Mouse (Mus musculus) skeletal muscle tissue, adult 2 months (tissue): ENCODE results near the gene Zmynd12.
A peak's percentile ranks its signal among the peaks of the same experiment; 100 is the strongest.

Experiments
- DNase-seq: peaks from one replicate; pipeline ENCODE4 v3.0.0-alpha.2; 2012; ENCODE audit warnings: low read depth, low spot score

Zmynd12 gene

DNA sequence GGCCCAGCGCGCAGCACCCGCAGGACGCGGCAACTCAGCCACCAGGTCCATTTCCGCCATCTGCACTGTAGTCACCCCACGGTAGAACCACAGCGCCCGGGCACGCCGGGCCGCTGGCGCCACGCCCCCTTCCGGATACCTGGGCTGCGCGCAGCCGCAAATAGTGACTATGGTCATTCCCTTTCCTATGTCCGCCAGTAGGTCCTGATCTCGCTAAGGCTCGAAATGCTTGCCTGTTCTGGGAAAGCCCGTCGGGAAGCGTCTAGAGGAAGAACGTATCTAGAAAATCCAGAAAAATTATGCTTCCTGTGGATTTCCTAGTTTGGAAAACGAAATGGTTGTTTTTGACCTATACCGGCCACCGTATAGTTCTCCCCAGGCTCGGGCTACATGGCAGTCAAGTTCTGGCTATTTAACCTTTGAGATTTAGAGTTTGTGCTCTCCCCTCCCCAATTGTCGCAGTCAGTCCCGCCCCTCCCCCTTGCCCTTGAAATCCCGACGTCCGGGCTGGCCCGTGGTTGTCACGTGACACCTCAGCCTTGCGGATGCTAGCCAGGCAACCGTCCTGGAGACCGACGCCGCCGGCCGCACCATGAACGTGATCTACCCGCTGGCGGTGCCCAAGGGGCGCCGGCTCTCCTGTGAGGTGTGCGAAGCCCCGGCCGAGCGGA is at the start of gene Zmynd12, which contains the start of gene Ppcs:
Gene Zmynd12 (plus strand): TSS at position 521 of the 671 bp plus-strand sequence.
Gene Ppcs (minus strand): TSS at position 127 of the 671 bp plus-strand sequence.
- peak; percentile 81 for DNase-seq

DNA sequence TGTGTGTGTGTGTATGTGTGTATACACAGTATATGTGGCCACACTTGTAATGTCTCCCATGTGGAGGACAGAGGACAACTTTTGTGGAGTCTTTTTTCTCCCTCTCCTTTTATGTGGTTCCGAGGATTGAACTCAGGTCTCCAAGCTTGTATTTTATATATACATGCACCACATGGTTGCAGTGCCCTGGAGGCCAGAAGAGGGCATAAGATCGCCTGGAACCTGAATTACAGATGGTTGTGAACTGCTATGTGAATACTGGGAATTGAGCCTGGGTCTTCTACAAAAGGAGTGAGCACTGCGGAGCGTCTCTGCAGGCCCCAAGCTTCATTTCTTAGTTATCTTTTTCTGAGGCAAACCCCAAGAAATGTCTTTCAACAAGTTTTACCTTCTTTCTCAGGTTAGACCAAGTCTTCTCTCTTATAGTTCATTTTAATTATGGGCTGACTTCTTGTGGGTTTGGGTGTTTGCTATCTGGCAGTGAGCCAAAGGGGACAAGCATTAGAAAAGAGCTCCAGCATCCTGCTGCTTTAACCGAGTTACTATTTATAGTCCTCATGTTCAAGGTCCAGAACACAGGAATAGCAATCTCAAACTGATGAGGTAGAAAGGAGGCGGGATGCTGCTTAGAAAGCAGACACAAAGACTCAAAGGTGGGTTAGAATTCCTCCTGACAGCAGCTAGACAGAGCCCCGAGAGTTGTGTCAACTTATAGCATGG is 41.0 kb upstream of the Zmynd12 start:
- DNase-seq = no peak

DNA sequence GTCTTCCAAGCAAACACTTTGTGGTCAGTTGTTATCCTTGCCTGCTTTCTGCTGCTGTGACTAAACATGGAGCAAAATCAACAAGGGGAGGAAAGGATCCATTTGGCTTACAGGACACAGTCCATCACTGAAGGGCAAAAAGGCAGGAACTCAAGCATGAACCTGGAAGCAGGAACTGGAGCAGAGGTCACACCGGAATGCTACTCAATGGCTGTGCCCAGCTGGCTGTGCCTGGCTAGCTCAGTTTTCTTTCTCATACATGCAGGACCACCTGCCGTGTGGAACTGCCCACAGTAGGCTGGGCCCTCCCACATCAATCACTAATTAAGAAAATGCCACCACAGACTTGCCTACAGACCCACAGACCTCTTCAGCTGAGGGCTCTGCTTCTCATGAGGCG is 33.4 kb upstream of the Zmynd12 start:
- DNase-seq = no peak

DNA sequence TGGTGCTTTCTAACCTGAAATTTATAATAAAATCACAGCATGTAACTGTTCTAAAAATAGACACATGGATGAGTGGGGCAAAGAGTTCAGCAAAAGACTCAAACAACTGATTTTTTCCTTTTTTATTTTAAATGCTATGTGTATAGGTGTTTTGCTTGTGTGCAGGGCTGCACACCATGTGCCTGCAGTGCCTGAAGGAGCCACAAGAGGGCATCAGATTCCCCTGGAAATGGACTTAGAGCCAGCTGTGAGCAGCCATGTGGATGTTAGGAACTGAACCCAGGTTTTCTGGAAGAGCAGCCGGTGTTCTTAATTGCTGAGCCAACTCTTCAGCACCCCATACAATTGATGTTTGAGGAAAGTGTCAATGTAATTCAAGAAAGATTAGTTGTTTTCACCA is 32.2 kb upstream of the Zmynd12 start:
- DNase-seq = no peak

DNA sequence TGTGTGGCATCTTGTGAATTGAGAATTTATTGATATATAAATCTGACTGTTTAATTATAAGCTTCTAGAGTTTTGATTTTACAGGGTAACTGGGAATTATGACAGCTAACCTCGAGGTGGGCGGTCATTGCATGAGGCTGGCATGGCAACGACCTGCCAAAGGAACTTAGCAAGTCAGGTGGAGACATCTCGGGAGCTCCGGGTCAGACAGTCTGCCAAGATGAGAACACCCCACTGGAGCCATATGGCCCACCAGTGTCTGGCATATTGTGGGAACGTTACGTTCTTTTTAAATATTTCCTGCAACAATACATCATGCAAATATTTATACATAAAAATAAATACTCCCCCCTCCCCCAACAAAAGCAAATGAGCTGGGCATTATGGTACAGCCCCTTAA is 23.9 kb upstream of the Zmynd12 start:
- DNase-seq = no peak

DNA sequence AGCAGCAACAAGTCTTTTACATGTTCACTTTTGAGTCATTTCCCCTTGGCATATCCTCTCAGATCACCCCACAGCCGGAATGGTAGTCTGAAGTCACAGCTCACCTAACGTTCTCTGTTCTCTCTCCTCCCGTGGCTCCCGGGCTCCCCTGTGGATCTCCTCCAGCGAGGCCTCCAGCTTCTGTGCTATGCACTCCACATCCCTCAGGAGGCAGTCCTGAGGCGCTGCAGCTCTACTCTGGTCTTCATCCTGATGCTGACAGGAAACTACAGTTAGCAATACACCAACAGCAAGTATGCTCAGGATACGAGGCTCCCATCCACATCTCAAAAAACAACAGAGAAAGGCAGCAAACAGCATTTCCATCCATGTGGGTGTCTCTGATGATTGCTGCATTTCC is 21.7 kb upstream of the Zmynd12 start:
- DNase-seq = no peak

DNA sequence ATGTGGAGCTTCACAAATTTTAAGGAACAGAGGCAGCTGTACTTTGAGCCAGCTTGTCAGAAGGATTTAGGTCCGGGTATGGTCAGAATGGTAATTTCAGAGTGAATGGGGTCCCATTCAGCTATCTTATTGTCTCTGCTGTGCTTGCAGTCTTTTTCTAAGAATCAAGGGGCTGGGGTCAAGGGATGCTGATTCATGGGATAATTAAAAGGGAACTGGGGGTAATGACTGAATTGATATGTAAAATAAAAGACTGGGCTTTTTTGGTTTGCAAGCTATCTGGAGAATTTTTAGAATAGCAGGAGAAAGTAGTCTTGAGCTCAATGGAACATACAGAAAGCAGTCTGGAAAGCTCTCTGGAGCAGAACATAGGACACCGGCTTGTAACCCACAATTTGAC is 19.2 kb upstream of the Zmynd12 start:
- no peak for DNase-seq

DNA sequence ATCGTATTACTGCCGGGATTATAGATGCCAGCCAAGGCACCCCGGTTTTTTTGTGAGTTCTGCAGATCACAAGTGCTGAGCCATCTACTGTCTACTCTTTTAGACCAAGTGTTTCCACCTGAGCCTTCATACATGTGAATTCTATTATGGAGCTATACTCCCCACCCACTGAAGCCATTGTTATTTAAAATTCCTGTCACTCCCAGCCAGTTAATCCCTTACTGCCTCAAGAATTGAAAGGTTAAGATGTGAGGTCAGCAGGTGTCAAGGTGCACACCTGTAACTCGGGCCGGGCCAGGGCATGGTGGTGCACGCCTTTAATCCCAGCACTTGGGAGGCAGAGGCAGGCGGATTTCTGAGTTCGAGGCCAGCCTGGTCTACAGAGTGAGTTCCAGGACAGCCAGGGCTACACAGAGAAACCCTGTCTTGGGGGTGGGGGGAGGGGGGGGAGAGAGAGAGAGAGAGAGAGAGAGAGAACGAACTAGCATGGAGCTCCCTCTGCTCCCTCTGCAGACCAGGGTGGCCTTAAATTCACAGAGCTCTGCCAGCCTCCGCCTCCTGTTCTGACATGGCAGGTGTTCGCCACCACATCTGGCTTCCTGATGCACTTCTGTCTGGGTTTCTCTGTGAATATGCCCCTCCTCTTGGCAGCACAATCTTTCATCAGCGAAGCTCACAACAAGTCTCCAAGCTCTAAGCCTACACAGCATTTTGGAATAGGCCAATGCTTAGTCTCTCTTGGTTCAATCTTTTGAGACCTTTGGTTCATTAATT is 10.6 kb upstream of the Zmynd12 start:
- DNase-seq = no peak

DNA sequence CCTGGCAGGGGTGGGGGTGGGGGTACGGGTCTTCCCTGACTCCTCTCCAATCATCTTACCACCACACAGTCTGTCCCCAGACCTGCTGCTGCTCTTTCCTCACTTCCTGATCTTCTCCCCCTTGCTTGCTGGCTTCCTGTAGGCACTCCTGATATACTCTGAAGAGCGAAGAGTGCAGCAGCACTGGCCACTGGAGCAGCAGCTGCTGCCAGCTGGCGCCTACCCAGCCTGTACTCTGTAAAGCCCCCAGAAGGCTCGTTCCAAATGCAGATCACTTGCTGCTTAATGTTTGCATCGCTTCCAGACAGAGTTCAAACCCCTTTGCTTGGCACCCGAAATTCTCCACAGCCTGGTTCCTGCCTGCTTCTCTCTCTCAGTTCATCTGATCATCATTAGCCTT is 9.8 kb upstream of the Zmynd12 start:
- DNase-seq = no peak

DNA sequence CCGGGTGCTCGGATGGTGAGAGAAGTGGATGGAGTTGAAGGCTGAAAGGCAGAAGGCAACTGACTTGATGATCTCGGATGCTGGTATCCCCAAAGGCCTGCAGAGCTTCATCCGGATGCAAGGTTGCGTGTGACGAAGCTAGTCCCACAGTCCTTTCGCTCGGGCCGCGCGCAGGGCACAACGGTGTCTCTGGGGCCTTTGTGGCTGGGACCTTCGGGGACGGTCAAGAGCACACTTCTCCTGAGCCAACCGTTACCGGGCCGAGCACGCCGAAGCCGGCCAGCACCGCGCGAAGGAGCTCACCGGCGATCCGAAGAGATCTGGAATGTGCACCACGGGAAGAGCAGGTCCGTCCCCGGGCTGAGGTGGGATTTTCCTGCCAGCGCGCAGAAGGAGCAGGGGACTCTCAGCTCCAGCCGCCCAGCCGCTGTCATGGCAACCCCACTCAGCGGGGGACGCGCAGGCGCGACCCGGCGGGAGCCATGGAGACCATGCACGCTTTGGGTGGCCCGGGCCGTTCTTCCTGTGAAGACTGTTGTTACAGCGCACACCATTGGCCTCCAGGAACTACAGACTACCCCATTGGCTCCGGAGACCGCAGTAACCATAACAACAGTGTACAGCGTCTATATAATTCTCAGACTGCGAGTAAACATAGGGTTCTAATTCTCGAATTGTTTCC is 7.4 kb upstream of the Zmynd12 start, which contains the start of gene Ccdc30:
Gene Ccdc30 (minus strand): TSS at position 450 of the 682 bp plus-strand sequence.
- peak; percentile 52 for DNase-seq

DNA sequence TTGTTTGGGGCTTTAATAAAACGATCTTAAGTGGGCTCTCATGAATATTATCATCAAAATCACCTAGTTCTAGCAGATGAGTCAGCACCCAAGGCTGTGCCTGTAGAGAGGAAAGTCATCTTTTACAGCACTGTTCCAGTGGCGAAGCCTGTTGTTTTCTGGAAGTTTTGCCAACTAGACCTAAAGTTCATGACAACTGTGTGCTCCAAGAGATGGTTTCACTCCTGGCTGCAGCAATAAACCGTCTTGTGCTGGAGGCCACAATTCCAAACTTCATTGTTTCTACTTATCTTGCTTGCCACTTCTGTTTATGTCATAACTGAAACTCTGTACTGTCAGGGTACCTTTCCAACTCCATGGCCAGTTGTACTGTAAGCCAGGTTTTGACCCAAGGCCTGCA is 5.3 kb upstream of the Zmynd12 start:
- no peak for DNase-seq

DNA sequence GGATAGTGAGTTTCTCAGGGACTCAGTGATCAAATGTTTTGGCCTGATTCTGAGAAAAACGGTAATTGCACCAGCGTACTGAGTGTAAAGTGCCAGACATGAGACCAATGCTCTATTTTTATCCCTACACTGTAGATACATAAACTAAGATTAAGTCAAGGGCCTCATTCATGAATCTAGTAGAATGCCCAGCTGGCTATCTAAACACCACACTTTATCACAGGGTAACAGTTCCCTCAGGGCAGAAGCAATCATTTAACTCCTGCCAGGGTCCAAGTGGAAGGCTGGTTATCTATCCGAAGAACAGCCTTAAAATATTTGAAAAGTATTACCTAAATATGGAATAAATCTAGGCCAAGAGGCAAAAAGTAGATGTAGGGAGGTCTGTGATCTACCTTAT is 4.7 kb upstream of the Zmynd12 start:
- DNase-seq = no peak

DNA sequence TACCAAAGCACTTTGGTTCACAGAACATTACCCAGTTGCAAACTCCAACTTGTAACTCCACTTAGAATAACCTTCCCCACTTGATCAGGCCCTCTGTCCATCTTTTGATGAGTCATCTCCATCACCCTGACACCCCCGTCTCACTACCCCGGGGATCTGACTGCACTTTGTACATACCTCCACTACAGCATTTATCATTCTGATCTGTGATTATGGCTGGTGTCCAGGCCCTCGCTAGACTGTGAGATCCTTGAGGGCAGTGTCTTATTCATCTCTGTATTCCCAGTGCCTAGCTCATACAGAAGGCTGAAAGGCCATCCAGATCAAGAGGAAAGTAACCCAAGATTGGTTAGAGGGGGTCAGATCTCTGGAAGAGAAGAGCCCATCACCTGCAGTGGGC is 1.4 kb upstream of the Zmynd12 start:
- no peak for DNase-seq

DNA sequence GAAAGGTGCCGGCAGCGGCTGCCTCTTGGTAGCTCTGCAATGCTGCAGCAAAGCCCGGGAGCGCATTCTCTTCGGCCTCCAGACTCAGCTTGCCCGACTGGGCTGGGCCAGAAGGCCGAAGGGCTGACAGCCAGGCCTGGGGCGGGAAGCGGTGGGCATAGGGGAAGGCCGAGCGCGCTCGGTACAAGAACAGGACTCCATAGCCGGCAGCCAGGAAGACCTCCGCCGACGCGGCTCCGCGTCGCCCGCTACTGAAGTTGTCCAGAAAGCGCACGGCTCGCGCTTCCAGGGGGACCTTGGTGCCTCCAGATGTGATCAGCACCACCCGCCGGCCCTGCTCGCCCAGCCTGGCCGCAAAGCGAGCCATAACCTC is 707 bp upstream of the Zmynd12 start:
- peak; percentile 9 for DNase-seq

DNA sequence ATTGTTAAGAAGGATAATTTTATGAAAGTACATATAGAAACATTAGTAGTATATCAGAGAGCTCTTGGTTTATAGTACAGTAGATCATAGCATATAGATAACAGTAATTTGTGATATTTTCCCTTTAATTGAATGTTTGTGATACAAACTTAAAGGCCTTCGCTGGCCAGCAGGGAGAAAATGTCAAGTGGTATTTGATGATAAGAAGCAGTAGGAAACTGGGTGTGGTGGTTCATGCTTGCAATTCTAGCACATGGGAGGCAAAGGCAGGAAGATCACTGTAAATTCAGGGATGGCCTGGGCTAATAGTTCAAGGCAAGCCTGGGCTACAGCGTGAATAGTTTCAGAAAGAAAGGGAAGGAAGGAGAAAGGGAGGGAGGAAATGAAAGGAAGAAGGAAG is 2.5 kb downstream of the Zmynd12 start:
- DNase-seq = no peak

DNA sequence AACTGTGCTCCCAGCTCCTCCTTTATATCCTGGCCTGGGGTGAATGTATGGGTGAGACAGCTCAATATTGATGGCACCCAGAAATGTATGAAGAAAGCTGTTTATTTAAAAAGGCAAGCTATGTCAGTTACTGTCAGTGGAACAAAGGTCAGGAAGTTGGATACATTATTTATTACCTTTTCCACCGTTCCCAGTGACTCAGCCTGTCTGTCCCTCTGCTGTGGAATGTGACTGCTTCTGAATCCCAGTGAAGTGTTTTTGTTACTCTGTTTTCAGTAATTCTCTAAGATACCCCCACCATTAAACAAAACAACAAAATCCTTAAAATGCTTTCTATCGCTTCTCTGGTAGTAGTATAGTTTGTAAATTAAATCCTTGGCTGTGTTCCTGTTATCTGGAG is 3.0 kb downstream of the Zmynd12 start:
- DNase-seq = no peak

DNA sequence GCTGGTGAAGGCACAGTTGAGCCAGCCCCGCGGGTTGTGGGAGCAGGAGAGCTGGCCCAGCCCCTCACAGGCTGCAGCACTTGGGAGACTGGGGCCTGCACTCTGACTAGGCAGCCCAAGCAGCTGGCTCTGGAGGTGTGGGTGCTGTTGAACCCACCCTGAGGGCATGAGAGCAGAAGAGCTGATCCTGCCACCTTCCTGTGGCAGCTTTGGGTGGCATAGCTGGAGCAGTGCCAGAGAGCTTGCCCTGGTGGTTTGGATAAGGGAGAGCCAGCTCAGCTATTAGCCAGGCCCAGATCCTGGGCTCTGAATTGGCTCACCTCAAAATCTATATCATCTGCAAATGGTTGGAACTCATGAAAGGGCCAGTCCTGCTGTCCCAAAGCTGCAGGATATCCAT is 5.1 kb downstream of the Zmynd12 start:
- DNase-seq = peak; percentile 25

DNA sequence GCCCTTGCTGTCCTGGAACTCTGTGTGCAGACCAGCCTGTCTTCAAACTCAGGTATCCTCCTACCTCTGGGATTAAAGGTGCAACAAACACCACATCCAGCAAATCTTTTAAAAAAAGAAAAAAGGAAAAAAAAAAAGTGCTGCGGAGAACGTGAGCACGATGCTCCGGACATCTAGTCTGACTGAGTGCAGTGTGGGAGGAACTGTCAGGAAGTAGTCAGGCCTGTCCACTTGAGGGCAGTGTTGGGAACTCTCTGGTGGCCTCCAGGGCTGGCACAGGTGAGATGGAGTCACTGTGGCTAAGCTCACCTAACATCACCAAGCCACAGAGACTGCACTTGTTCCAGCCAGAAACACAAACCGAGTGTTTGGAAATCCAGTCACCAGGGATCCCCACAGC is 8.1 kb downstream of the Zmynd12 start:
- DNase-seq = peak; percentile 26

DNA sequence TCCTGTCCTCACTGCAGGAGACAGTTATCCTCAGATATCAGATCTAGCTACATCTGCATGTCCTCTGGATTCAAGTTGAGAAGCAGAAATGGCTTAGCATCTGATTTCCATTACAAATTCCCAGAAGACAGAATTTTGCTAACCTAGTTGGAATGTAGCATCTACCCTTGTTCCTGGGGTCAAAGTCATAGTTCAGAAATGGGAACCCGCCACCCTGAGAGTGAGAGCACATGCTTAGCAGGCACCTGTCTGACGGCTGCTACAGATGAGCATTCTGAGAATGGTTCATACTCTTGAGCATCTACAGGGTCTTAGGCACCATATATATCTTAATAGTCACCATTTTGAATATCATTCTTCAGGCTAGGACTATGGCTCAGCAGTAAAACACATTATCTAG is 15.3 kb downstream of the Zmynd12 start:
- DNase-seq = no peak

DNA sequence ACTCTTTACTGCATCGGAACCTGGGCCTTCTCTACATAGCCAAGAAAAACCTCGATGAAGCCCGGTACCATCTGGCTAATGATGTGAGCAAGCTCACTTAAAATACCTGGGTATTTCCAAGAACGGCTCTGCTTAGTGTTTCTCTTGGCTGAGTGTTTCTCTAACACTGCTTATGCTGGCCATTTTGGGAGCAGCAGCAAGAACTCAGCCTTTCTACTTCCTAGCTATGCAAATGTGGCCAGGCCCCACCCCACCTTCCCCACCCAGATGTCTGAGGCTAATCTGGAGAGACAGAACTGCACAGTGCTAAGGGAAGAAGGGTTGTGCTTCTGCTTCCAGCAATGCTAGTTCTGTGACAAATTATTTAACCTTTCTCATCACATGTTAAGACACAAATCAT is 19.2 kb downstream of the Zmynd12 start:
- no peak for DNase-seq

DNA sequence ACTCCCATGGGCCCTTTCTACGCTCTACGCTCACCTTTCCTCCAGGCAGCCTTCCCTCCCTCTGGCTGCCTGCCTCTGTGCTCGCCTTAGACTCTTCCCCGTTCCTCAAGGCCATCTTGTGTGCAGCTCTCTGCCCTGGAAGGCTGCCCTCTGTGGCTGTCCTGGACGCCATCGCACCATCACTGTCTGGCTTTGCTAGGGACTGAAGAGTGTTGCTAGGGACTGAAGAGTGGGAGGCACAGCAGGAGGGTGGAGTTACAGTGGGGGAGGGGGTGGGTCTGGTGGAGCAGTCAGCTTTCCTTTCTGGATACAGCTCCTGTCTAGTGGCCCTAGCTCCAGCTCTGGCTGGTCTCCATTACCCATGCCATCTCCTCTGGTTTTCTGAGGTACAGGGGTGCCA is 19.9 kb downstream of the Zmynd12 start:
- no peak for DNase-seq

DNA sequence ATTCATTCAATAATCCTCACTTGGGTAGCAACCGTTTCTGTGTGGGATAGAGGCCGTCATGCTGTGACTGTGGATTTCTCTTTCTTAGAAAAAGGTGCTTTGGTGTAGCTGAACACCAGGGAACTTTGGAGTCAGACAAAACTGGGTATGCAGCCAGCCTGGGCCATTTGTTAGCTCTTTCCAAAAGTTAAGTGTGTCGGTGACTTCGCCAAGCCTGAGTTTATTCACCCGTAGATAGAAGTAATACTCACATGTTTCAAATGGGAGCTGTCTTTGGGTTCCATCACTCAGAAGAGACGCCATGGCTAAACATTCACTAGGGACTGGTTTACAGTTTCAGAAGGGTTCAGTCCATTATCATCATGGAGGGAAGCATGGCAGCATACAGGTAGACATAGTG is 24.6 kb downstream of the Zmynd12 start:
- DNase-seq = no peak
